Mouse (Mus musculus) MEL (cell line): Measurements from ENCODE around the gene Mpzl3. TPM values are rescaled to one million over a fixed set of nuclear protein-coding genes. Genes with fewer than 3 reads are reported as not detected.

Source experiments
- DNase-seq: peaks from one replicate; pipeline ENCODE4 v3.0.0; 2011; ENCODE audit warnings: low read depth, low spot score
- H3K27ac ChIP-seq: 2 replicates; pipeline ENCODE4 v1.5.1; 2012; ENCODE audit warnings: low read depth, mild to moderate bottlenecking, control low read depth, low read length, moderate library complexity; ENCODE audit not compliant: control insufficient read depth
- H3K27me3 ChIP-seq, 2 experiments: fragments of 150-350 bp in 1 of 2; sonication (generic) in 1 of 2; 2 replicates each; pipeline ENCODE4 v1.6.1; 2012; ENCODE audit warnings: low read length in 2 of 2, mild to moderate bottlenecking in 2 of 2, improper control_type of control experiment in 1 of 2, moderate library complexity in 1 of 2; ENCODE audit not compliant: insufficient read depth in 2 of 2, control insufficient read depth in 1 of 2
- H3K36me3 ChIP-seq, 2 experiments: 2 replicates each; pipeline ENCODE4 v1.6.1; 2012 to 2014; ENCODE audit warnings: low read length in 2 of 2, improper control_type of control experiment in 1 of 2, inconsistent platforms in 1 of 2, mild to moderate bottlenecking in 1 of 2; ENCODE audit not compliant: insufficient read depth in 2 of 2, control insufficient read depth in 1 of 2
- H3K4me1 ChIP-seq, 2 experiments: fragments of 150-350 bp in 1 of 2; sonication (generic) in 1 of 2; 2 replicates each; pipeline ENCODE4 v1.6.1; 2012; ENCODE audit warnings: low read length in 2 of 2, improper control_type of control experiment in 1 of 2, mild to moderate bottlenecking in 1 of 2; ENCODE audit not compliant: insufficient read depth in 2 of 2, control insufficient read depth in 1 of 2
- H3K4me3 ChIP-seq, 2 experiments: fragments of 150-350 bp in 1 of 2; sonication (generic) in 1 of 2; 2 replicates each; pipeline ENCODE4 v1.5.1; 2012; ENCODE audit warnings: low read depth in 2 of 2, low read length in 2 of 2, mild to moderate bottlenecking in 2 of 2, moderate library complexity in 2 of 2, control low read depth in 1 of 2, improper control_type of control experiment in 1 of 2; ENCODE audit not compliant: control insufficient read depth in 1 of 2, insufficient read depth in 1 of 2
- H3K79me2 ChIP-seq: 2 replicates; pipeline ENCODE4 v1.6.1; 2012; ENCODE audit warnings: mild to moderate bottlenecking, low read length, moderate library complexity; ENCODE audit not compliant: control insufficient read depth, poor library complexity, insufficient read depth
- H3K9ac ChIP-seq: 2 replicates; pipeline ENCODE4 v1.6.1; 2012; ENCODE audit warnings: low read depth, mild to moderate bottlenecking, control low read depth, low read length, moderate library complexity; ENCODE audit not compliant: control insufficient read depth, poor library complexity, severe bottlenecking
- H3K9me3 ChIP-seq: fragments of 150-350 bp; sonication (generic); replicated peaks from 2 replicates; pipeline ENCODE4 v1.6.1; 2012; ENCODE audit warnings: mild to moderate bottlenecking, low read length, improper control_type of control experiment, moderate library complexity; ENCODE audit not compliant: insufficient read depth
- CHD1 ChIP-seq: IDR thresholded peaks from 2 replicates; pipeline ENCODE4 v1.6.1; 2012; ENCODE audit warnings: low read depth, mild to moderate bottlenecking, inconsistent platforms, low read length, improper control_type of control experiment
- CHD2 ChIP-seq: IDR thresholded peaks from 2 replicates; pipeline ENCODE4 v1.6.1; 2011; ENCODE audit warnings: low read length, improper control_type of control experiment
- CTCF ChIP-seq, 3 experiments: IDR thresholded peaks in 2 of 3; conservative IDR thresholded peaks in 1 of 3; 2 replicates each; pipeline ENCODE4 v1.5.1; 2011 to 2012; ENCODE audit warnings: low read length in 3 of 3, low read depth in 2 of 3, mild to moderate bottlenecking in 2 of 3, improper control_type of control experiment in 1 of 3, inconsistent platforms in 1 of 3, mixed read lengths in 1 of 3, moderate library complexity in 1 of 3; ENCODE audit not compliant: control insufficient read depth in 1 of 3, insufficient read depth in 1 of 3, poor library complexity in 1 of 3, severe bottlenecking in 1 of 3
- E2F4 ChIP-seq: IDR thresholded peaks from 2 replicates; pipeline ENCODE4 v1.6.1; 2011; ENCODE audit warnings: low read depth, low read length, improper control_type of control experiment, borderline replicate concordance
- GATA1 ChIP-seq: IDR thresholded peaks from 2 replicates; pipeline ENCODE4 v1.6.1; 2011; ENCODE audit warnings: low read depth, low read length, improper control_type of control experiment
- HCFC1 ChIP-seq: IDR thresholded peaks from 2 replicates; pipeline ENCODE4 v1.6.1; 2012; ENCODE audit warnings: low read depth, mild to moderate bottlenecking, inconsistent platforms, low read length, improper control_type of control experiment, moderate library complexity
- MAX ChIP-seq: IDR thresholded peaks from 2 replicates; pipeline ENCODE4 v1.6.1; 2011; ENCODE audit warnings: low read length, improper control_type of control experiment
- MYB ChIP-seq: IDR thresholded peaks from 2 replicates; pipeline ENCODE4 v1.6.1; 2011; ENCODE audit warnings: mild to moderate bottlenecking, low read depth, low read length, improper control_type of control experiment
- MYC ChIP-seq: IDR thresholded peaks from 2 replicates; pipeline ENCODE4 v1.6.1; 2011; ENCODE audit warnings: low read depth, mild to moderate bottlenecking, low read length, improper control_type of control experiment, moderate library complexity
- NRF1 ChIP-seq: IDR thresholded peaks from 2 replicates; pipeline ENCODE4 v1.6.1; 2014; ENCODE audit warnings: low read depth, mild to moderate bottlenecking, inconsistent platforms, low read length, improper control_type of control experiment, moderate library complexity; ENCODE audit not compliant: poor library complexity, insufficient read depth, severe bottlenecking
- POLR2AphosphoS5 ChIP-seq: IDR thresholded peaks from 2 replicates; pipeline ENCODE4 v1.6.1; 2012; ENCODE audit warnings: low read depth, borderline replicate concordance, mild to moderate bottlenecking, inconsistent platforms, low read length, moderate library complexity, mixed read lengths
- RAD21 ChIP-seq: IDR thresholded peaks from 2 replicates; pipeline ENCODE4 v1.6.1; 2011; ENCODE audit warnings: mild to moderate bottlenecking, low read depth, low read length, improper control_type of control experiment
- RCOR1 ChIP-seq: IDR thresholded peaks from 2 replicates; pipeline ENCODE4 v1.6.1; 2012; ENCODE audit warnings: low read depth, mild to moderate bottlenecking, inconsistent platforms, low read length, improper control_type of control experiment
- SMC3 ChIP-seq: IDR thresholded peaks from 2 replicates; pipeline ENCODE4 v1.6.1; 2011; ENCODE audit warnings: low read depth, low read length, improper control_type of control experiment
- TAL1 ChIP-seq: IDR thresholded peaks from 2 replicates; pipeline ENCODE4 v1.6.1; 2012; ENCODE audit warnings: mild to moderate bottlenecking, inconsistent platforms, low read length, moderate library complexity, mixed read lengths
- TBP ChIP-seq: IDR thresholded peaks from 2 replicates; pipeline ENCODE4 v1.8.0; 2011; ENCODE audit warnings: low read depth, low read length, improper control_type of control experiment
- UBTF ChIP-seq: IDR thresholded peaks from 2 replicates; pipeline ENCODE4 v1.6.1; 2012; ENCODE audit warnings: low read depth, mild to moderate bottlenecking, inconsistent platforms, low read length, improper control_type of control experiment, moderate library complexity, borderline replicate concordance; ENCODE audit not compliant: insufficient read depth
- USF1 ChIP-seq: IDR thresholded peaks from 2 replicates; pipeline ENCODE4 v1.6.1; 2014; ENCODE audit warnings: low read depth, mild to moderate bottlenecking, inconsistent platforms, low read length, improper control_type of control experiment, moderate library complexity
- USF2 ChIP-seq, 2 experiments: IDR thresholded peaks; 2 replicates each; pipeline ENCODE4 v1.6.1; 2011 to 2012; ENCODE audit warnings: improper control_type of control experiment in 2 of 2, low read length in 2 of 2, borderline replicate concordance in 1 of 2, inconsistent platforms in 1 of 2, low read depth in 1 of 2, mild to moderate bottlenecking in 1 of 2; ENCODE audit not compliant: insufficient read depth in 1 of 2
- ZC3H11A ChIP-seq: IDR thresholded peaks from 2 replicates; pipeline ENCODE4 v1.6.1; 2012; ENCODE audit warnings: low read depth, mild to moderate bottlenecking, inconsistent platforms, low read length, improper control_type of control experiment
- ZNF384 ChIP-seq: IDR thresholded peaks from 2 replicates; pipeline ENCODE4 v1.6.1; 2012; ENCODE audit warnings: low read depth, mild to moderate bottlenecking, inconsistent platforms, low read length, improper control_type of control experiment
- polyA plus RNA-seq, 2 experiments: library from polyadenylated mRNA; stranded (reverse) in 1 of 2; unstranded in 1 of 2; fragments of >175 nt in 1 of 2; fragments of >200 nt in 1 of 2; gene quantifications; 2 replicates each; pipeline versions ENCODE4 v1.2.1 to v1.2.4; 2012; ENCODE audit warnings: low replicate concordance in 2 of 2, low read depth in 1 of 2; ENCODE audit not compliant: insufficient read length in 2 of 2, insufficient read depth in 1 of 2, missing spikeins in 1 of 2
- total RNA-seq: library from RNA; depleted of rRNA; stranded (reverse); fragments of 300-350 nt; gene quantifications from 2 replicates; pipeline ENCODE4 v1.2.3, GENCODE M21; 2012

Mpzl3 gene
- total and polyA plus RNA-seq, 3 experiments, result not detected

DNA sequence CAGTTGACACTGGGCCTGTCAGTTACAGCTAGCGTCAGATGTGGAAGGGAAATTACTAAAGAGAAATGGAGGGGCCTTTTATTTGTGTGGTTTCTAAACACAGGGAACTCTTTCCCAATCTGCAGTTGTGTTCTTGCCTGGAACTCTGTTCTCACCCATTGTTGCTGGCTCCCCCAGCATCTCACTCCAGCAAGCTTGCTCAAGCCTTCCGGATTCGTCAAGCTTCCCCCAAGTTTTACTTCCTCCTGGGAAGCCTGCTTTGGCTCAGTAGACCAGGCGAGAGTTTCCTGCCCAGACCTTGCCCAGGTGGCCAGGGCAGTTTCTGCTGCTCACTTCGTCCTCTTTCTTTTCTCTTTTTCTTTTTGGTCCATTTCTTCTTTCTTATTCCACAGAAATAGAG is 29.6 kb downstream of the Mpzl3 start:
- H3K36me3 ChIP-seq, result no peaks in the 10 kb centered on the region
- H3K27me3 ChIP-seq, result peaks cover 45 to 71% of the 10 kb centered on the region in 2 experiments
- no peaks in the 10 kb centered on the region for H3K4me1 ChIP-seq
- no peak overlapping the region for H3K9ac ChIP-seq
- H3K79me2 ChIP-seq, result no peaks in the 10 kb centered on the region
- no peak overlapping the region for H3K4me3 ChIP-seq
- no peaks in the 10 kb centered on the region for H3K9me3 ChIP-seq
- no peak for TF ChIP-seq UBTF
- no peak for TF ChIP-seq CTCF (IDR thresholded peaks at IDR 0.05 in 2 of 3, conservative IDR thresholded peaks at IDR 0.05 in 1 of 3; ENCODE audit: control insufficient read depth in 1 of 3, insufficient read depth in 1 of 3, low read depth in 2 of 3, low read length in 3 of 3, poor library complexity in 1 of 3, severe bottlenecking in 1 of 3)
- no peak for TF ChIP-seq E2F4
- TF ChIP-seq USF1, result no peak
- no peak for TF ChIP-seq ZC3H11A
- no peak for TF ChIP-seq CHD2
- no peak for DNase-seq
- H3K27ac ChIP-seq, result no peak overlapping the region

GRCm38 (mm10) chr9:45085741-45086690 is 31.0 kb downstream of the Mpzl3 start:
- no peak overlapping the region for H3K9ac ChIP-seq
- H3K27me3 ChIP-seq, result peaks cover 46 to 70% of the 10 kb centered on the region in 2 experiments
- no peaks in the 10 kb centered on the region for H3K36me3 ChIP-seq
- TF ChIP-seq HCFC1, result no peak
- no peak for TF ChIP-seq ZC3H11A
- TF ChIP-seq CHD2, result no peak
- TF ChIP-seq CTCF (IDR thresholded peaks at IDR 0.05 in 2 of 3, conservative IDR thresholded peaks at IDR 0.05 in 1 of 3; ENCODE audit: control insufficient read depth in 1 of 3, insufficient read depth in 1 of 3, low read depth in 2 of 3, low read length in 3 of 3, poor library complexity in 1 of 3, severe bottlenecking in 1 of 3), result no peak
- no peak for TF ChIP-seq CHD1
- TF ChIP-seq POLR2AphosphoS5, result no peak
- no peak for TF ChIP-seq TAL1
- no peak for TF ChIP-seq MYB
- TF ChIP-seq SMC3, result no peak
- no peak for TF ChIP-seq GATA1
- TF ChIP-seq MAX, result no peak
- peak; percentile 26 for DNase-seq
- H3K4me3 ChIP-seq, result no peak overlapping the region
- no peaks in the 10 kb centered on the region for H3K9me3 ChIP-seq
- no peaks in the 10 kb centered on the region for H3K4me1 ChIP-seq
- H3K79me2 ChIP-seq, result no peaks in the 10 kb centered on the region
- no peak overlapping the region for H3K27ac ChIP-seq

GRCm38 (mm10) chr9:45088040-45088439 is 33.1 kb downstream of the Mpzl3 start:
- no peaks in the 10 kb centered on the region for H3K9me3 ChIP-seq
- no peaks in the 10 kb centered on the region for H3K79me2 ChIP-seq
- H3K36me3 ChIP-seq, result no peaks in the 10 kb centered on the region
- peaks cover 48 to 68% of the 10 kb centered on the region in 2 experiments for H3K27me3 ChIP-seq
- H3K4me3 ChIP-seq, result no peak overlapping the region
- TF ChIP-seq RCOR1 (no peak), TBP (no peak), MYC (no peak), USF2 (IDR thresholded peaks at IDR 0.05; ENCODE audit: borderline replicate concordance in 1 of 2, insufficient read depth in 1 of 2, low read depth in 1 of 2, low read length in 2 of 2) (no peak), CHD1 (no peak), NRF1 (no peak), RAD21 (no peak), GATA1 (no peak), MAX (no peak), ZNF384 (no peak)
- H3K9ac ChIP-seq, result no peak overlapping the region
- H3K27ac ChIP-seq, result no peak overlapping the region
- no peaks in the 10 kb centered on the region for H3K4me1 ChIP-seq
- no peak for DNase-seq
